Mouse (Mus musculus): ENCODE measurements at regions not wholly inside any gene's neighbourhood (a gene's known extent, or its start where the extent isn't known, plus 50 kb on each side); places are given as distances from the start of the nearest gene placed in this dataset.

GRCm38 (mm10) chr15:94011499-94011898 is 415.8 kb upstream of the Prickle1 start:
- TF ChIP-seq CTCF (IDR thresholded peaks at IDR 0.05; ENCODE audit: low read depth): no peak
- no peak for TF ChIP-seq EP300 (IDR thresholded peaks at IDR 0.05; ENCODE audit: low read depth)
